Mouse (Mus musculus): ENCODE measurements around the gene Tnfaip6. TPM values are rescaled to one million over a fixed set of nuclear protein-coding genes. Genes with fewer than 3 reads are reported as not detected.

The Tnfaip6 gene
- not detected for polyA plus RNA-seq (2014; fragmentation: Illumina TruSeq; extraction: RNeasy Lipid Tissue Mini Kit (QIAGEN cat#74804); ENCODE audit: low read depth, low replicate concordance)

DNA sequence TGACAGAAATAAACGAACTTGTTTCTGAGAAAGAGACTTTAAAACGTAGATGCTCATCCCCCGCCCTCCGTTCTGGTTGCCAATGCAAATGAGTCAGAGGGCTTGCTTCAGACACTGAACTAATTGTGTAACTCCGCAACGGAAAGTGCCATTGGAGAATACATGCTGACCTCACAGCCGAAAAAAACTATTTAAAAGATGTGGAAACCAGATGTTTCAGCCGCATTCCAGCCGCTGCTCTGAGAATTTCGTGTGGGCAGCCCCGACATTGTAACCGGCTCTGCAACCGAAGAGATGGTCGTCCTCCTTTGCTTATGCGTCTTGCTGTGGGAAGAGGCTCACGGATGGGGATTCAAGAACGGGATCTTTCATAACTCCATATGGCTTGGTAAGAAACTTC lies at the start of gene Tnfaip6:
Gene Tnfaip6 (plus strand): TSS at position 128 of the 400 bp plus-strand sequence.

GRCm38 (mm10) chr2:52072491-52073140 lies 34.8 kb downstream of the Tnfaip6 start, which contains the start of gene Rif1:
TSS of gene Rif1 (plus strand) at chr2:52072832.

Other genes with a start within 250 kb of the Tnfaip6 start
- gene Rbm43, start 102.8 kb upstream of the Tnfaip6 start, polyA plus RNA-seq (2014; fragmentation: Illumina TruSeq; extraction: RNeasy Lipid Tissue Mini Kit (QIAGEN cat#74804); ENCODE audit: low read depth, low replicate concordance): 21.8 TPM
- gene Nmi, start 64.5 kb upstream of the Tnfaip6 start, polyA plus RNA-seq (2014; fragmentation: Illumina TruSeq; extraction: RNeasy Lipid Tissue Mini Kit (QIAGEN cat#74804); ENCODE audit: low read depth, low replicate concordance): 34.2 TPM
- 39.3 TPM for gene Rif1, start 34.8 kb downstream of the Tnfaip6 start, polyA plus RNA-seq (2014; fragmentation: Illumina TruSeq; extraction: RNeasy Lipid Tissue Mini Kit (QIAGEN cat#74804); ENCODE audit: low read depth, low replicate concordance)

Data from kidney, adult 10 weeks (tissue).